Mouse (Mus musculus): ENCODE measurements around the gene Cmtr2.

DNA sequence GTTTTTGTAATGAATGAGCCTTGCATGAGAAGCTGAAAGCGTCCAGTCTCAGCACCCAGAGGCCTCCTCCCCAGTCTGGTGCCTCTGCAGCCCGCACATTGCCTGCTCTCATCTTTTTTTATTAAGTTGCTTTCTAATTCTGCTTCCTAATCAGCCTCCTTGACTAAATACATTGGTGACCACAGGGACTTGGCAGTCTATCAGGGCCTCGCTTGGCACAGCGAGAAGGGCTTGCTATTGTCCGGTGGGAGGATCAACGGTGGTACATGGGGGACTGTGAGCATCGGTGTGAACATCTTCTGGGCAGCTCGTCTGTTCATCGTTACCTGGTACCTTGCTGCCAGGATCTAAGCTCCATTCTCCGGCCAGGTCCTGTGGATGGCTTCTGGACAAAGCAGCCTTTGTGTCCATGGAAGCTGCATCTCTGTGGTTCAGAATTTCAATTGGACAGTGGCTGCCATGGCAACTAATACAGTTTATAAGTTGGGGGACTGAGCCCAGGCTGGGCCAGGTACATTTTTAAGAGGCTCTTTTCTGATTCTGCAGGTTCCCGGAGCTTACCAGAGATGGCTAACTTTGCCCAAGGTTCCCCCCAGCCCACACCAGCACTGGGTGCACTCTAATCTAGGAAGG is 32.6 kb upstream of the Cmtr2 start:
- TF ChIP-seq CTCF (IDR thresholded peaks at IDR 0.05; ENCODE audit: extremely low read depth, insufficient read depth, insufficient read length, insufficient replicate concordance), result no peak
- TF ChIP-seq POLR2A (IDR thresholded peaks at IDR 0.05; ENCODE audit: low read depth, low read length), result no peak

Data from spleen, adult 2 months (tissue).